Mouse (Mus musculus) ovary, postnatal 10 days (tissue): ENCODE results near the gene Cdk10.

Experiments
- DNase-seq: peaks from one replicate; pipeline ENCODE4 v3.0.0; 2022; ENCODE audit warnings: low spot score

Cdk10 gene

DNA sequence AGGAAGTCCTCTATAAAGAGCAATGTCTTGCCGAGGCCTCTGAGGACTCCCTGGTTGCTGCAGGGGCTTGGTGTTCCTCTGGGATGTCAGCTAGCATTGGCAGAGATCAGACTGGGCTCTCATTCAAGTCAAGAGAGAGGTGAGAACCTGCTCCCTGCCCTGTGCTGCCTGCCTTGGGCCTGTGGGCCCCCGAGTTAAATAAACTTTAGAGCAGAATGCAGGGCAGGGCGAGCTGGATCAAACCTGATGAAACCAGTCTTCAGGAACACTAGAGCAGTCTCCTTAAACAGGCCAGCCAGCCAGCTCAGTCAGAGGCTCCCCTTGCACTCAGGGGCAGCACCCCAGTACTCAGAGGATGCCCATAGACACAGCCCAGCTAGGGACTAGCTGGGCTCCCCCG is 47.3 kb downstream of the Cdk10 start:
- no peak for DNase-seq

DNA sequence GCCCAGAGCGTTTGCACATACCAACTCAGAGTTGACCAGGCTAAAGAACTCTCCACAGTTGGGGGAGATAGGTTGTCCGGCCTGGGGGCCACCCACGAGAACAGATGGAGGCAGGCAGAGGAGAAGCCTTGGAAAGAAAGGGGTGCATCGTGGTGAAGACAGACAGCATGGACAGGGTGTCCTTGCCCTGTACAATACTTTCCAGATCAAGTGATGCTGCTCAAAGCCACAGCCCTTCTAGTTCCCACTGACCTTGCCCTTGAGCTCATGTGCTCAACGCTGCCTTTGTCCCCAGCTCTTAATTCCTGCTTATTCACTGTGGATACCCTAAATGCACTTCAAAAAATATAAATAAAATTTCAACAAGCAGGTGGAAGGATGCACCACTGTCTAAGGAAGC is 49.8 kb downstream of the Cdk10 start:
- DNase-seq: no peak

DNA sequence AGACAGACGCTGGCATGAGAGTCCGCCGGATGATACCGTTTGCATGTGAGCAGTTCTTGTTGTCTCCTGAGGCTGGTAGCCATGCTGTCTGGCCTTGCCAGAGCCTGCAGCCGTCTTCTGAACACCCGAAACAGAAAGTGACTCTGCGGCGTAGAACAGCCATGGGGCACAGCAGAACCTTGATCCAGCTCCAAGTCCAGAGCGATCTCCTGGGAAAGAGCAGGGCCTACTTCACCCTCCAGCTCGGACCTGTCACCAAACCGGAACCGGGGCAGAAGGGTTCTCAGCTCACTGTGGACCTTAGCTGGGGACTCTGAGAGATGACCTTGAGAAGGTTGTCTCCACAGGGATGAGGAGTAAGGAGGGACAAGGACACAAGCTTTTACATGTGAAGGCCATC is 50.5 kb downstream of the Cdk10 start:
- no peak for DNase-seq

DNA sequence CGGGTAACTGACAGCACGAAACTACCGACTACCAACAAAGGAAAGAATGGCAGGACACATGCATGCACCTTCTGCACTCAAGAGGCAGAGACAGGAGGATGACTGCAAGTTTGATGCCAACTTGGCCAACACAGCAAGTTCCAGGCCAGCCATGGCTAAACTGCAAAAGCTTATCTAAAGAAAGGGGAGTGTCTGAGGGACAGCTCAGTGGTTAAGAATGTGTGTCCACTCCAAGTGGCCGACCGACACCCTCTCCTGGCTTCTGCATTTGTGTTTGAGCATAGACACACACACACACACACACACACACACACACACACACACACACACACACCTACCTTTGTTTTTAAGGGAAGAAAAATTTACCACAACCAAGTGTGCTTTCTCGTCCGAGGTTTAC is 53.8 kb downstream of the Cdk10 start:
- no peak for DNase-seq

DNA sequence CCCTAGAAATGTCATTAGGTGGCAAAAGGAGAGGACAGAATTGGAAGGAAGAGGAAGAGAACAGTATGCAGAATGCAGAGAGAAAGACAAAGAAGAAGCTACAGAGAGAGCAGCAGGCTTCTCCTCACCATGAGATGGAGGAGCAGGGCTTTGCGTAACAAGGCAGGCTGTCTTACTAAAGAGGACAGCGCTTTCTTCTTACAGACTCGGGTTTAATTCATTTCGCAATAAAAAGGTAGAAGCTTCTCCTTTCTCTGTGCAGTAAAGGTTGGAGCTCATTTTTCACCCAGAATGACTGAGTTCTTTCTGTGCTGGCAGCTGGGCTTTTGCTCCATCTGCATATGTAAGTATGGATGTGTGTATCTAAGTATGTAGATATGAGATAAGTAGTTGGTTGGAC is 55.2 kb downstream of the Cdk10 start:
- DNase-seq: no peak

DNA sequence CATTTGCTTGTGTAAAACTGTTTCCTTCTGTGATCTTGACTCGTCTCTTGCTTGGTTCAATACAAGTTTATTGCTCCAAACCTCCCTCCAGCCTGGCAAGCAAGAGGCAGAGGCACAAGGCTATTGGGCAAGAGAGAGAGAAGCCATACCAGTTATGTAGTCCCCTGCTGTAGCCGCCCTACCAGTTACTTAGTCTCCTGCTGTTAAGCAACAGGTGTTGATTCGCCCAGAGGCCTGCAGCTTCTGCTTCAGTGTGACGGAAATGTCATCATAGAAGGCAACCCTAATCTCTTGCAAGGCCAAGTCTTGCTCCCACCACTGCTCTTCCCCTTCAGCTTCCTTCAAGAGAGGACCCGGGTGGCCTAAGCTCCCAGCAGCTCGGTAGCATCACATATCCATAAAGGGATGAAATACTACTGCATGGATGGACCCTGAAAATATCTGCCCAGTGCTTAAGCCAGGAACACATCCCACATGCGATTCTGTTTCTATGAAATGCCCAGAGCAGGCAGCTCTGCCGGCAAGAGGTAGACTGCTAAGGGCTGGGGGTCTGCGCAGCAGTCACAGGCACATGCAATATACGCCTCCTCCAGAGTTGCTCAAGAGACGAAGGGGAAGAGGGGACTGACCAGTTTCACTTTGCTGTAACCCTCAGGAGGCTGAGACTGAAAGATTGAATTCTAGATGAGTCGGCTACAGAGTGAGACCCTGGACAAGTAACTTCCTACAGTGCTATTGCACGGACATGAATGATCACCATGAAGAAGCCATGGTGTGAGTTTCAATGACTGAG is 55.9 kb downstream of the Cdk10 start:
- DNase-seq: no peak
